Mouse (Mus musculus) gastrocnemius, postnatal 36 days (tissue): ENCODE measurements around the gene Spata25. TPM values are rescaled to one million over a fixed set of nuclear protein-coding genes. Genes with fewer than 3 reads are reported as not detected.
"Not testable (repeated sequence)": the region's sequence is repeated elsewhere in the genome, so short reads cannot be mapped to it uniquely, and the experiment has no call there.

Experiments
- DNase-seq, 2 experiments: peaks; one replicate each; pipeline ENCODE4 v3.0.0; 2022
- intact Hi-C: fragments of 180-260 bp; cut with DNase I; formaldehyde crosslinking; loops from one replicate; pipeline ENCODE4 v1.15.1; 2025
- total RNA-seq, 2 experiments: library from RNA; stranded (reverse); gene quantifications; 2 replicates each; pipeline ENCODE4 v1.2.3; 2021

The Spata25 gene
- total RNA-seq, 2 experiments from 2014 or later, result 0.36 TPM; not detected in 1

DNA sequence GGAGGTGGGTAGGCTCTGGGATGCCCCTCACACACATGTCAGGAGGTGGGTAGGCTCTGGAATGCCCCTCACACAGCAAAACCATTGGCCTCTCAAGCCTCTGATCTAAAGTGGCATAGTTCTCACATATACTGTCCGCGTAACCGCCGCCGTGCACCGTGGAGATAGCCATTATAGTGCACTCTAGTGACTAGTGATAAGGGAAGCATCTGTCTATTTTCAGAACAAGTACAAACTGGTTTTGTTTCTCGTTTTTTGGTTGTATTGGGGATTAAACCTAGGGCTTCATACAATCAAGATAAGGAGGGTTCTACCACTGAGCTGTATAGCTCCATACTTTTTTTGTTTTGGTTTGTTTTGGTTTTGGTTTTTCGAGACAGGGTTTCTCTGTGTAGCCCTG is 12.5 kb downstream of the Spata25 start:
- intact Hi-C loops, result no loop called here
- DNase-seq, result no peak

GRCm38 (mm10) chr2:164815348-164815747 is 13.0 kb downstream of the Spata25 start:
- intact Hi-C loops, result no loop called here

DNA sequence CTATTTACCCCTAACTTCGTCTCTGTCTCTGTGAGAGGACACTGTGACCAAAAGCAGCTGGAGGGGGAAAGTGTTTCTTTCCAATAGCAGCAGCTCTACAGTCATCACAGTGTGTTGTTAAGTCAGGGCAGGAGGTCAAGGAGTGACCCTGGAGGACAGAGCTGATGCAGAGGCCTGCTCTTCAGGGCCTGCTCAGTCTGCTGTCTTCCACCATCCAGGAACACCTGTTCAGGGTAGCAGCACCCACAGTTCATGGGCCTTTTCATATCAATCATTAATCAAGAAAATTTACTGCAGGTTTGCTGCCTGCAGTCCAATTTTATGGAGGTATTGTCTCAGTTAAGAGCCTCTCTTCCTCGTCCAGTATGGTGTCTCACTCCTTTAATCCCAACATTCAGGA is 14.8 kb downstream of the Spata25 start:
- intact Hi-C loops, result no loop called here
- no peak for DNase-seq

More at GRCm38 (mm10) chr2:164815348-164815747, 13.0 kb downstream of the Spata25 start:
- no peak for DNase-seq

DNA sequence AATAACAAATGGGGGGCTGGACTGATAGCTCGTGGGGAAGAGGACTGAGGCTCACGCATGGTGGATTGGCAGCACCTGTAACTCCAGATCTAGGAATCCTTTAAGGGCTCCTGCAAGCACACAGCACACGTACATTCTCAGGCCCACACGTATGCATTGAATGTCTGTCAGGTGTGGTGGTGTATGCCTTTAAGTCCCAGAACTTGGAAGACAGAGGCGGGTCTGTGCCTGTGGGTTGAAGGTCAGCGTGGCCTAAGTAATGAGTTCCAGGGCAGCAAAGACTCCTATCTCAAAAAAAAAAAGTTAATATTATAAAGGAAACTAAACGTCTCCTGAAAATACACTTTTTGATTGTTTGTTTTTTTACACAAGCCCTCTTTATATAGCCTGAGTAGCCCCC is 21.7 kb downstream of the Spata25 start:
- intact Hi-C loops, result no loop called here
- DNase-seq, result no peak

GRCm38 (mm10) chr2:164805332-164805718 is 23.0 kb downstream of the Spata25 start:
- DNase-seq, result no peak
- intact Hi-C loops, result no loop called here

GRCm38 (mm10) chr2:164804533-164805331 is 23.6 kb downstream of the Spata25 start, which contains the start of the genes Acot8 and Zswim3:
Gene Acot8 (minus strand): TSS chr2:164804882.
Gene Zswim3 (plus strand): TSS chr2:164805098.
- peak; percentile 94 to 99 for DNase-seq
- intact Hi-C loops, result no loop called here

- DNase-seq, result no peak
- intact Hi-C loops, result no loop called here
These were observed 24.4 kb downstream of the Spata25 start for GRCm38 (mm10) chr2:164803921-164804313.

DNA sequence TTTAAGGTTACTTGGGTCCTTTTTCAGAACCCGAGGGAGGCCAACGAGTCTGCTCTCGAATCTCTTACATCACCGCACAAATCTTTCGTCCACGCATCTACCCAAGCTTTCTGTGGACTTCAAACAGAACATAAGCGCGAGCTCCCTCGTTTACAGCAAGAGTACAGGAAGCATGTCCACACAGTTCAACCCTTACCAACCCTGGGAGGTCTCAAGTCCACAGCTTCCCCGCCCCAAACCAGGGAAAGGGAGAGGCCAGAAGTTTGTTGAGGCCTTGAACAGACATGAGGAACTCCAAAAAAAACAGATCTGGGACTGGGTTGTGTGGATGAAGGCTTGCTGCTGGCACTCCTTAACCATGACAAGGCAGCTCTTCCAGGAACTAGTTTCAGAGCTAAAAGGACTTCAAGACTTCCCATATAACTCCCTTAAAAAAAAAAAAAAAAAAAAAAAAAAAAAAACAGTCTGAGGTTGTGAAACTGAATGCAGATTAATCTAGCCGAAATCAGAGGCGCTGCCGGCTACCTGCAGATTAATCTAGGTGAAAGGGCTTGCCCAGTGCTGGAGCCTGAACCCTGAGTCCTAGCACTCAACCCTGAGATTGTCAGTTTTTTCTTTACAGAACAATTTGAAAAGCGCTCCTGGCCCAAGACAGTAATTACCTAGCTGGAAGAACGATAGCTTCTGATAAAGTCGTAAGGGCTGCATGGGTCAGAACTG is 25.0 kb downstream of the Spata25 start:
- DNase-seq, result no peak
- intact Hi-C loops, result no loop called here

DNA sequence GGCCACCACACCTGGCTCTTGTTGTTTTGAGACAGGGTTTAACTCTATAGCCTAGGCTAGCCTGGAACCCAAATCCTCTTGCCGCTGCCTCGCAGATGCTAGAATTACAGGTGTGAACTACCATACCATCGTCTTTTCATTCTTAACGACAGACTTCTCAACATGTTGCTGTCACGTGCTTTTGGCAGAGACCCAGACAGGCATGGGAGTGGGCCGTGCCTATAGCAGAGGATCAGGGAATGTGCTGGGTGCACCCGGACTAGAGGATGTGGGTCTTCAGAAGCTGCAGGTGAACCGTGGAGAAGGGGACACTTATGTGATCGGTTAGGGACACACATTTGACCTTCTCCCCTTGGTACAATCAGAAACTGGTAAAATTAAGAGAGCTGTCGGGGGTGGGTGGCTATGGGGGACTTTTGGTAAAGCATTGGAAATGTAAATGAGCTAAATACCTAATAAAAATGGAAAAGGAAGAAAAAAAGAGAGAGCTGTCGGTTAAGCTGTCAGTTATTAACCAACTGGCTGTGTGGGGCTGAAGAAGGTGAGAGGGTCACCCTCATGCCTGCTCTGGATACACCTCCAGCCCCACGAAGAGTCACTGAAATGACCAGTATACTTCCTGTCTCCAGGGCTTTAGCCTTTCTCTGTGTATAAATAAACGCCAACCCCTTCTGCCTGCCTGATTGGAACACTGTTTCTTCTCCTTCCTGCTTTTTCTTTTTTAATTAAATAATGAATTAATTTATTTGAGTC is 27.9 kb downstream of the Spata25 start:
- intact Hi-C loops, result no loop called here
- no peak for DNase-seq

DNA sequence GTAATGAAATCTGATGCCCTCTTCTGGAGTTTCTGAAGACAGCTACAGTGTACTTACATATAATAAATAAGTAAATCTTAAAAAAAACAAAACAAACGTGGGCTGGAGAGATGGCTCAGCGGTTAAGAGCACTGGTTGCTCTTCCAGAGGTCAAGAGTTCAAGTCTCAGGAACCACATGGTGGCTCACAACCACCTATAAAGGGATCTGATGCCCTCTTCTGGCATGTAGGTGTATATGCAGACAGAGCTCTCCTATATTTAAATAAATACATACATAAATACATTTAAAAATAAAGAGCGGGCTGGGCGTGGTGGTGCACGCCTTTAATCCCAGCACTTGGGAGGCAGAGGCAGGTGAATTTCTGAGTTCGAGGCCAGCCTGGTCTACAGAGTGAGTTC is 29.8 kb downstream of the Spata25 start:
- intact Hi-C loops, result loop anchor here (5.0 kb wide), 1 partner anchor 121 kb away; no protein-coding TSS in a partner anchor

GRCm38 (mm10) chr2:164795868-164796267 is 32.5 kb downstream of the Spata25 start:
- intact Hi-C loops, result loop anchor here (5.0 kb wide), 1 partner anchor 119 kb away; no protein-coding TSS in a partner anchor

More for the DNA sequence above, 29.8 kb downstream of the Spata25 start:
- not testable (repeated sequence) for DNase-seq

GRCm38 (mm10) chr2:164794293-164794692 is 34.0 kb downstream of the Spata25 start:
- intact Hi-C loops, result no loop called here
- DNase-seq, result peak; percentile 63 to 85

More at GRCm38 (mm10) chr2:164795868-164796267, 32.5 kb downstream of the Spata25 start:
- no peak for DNase-seq

DNA sequence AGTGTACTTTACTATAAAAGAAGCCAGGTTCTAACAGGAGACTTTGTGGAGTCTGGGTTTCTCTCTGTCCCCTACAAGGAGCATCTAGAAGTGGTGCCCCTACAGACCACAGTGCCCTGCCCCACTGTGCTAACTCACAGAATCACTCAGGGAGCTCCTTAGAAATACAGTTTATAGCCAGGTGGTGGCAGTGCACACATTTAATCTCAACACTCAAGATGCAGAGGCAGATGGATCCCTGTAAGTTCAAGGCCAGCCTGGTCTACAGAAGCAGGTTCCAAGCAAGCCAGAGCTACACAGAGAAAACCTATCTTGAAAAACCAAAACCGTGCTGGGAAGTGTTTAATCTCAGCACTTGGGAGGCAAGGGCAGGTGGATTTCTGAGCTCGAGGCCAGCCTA is 34.6 kb downstream of the Spata25 start:
- DNase-seq, result no peak
- intact Hi-C loops, result no loop called here

DNA sequence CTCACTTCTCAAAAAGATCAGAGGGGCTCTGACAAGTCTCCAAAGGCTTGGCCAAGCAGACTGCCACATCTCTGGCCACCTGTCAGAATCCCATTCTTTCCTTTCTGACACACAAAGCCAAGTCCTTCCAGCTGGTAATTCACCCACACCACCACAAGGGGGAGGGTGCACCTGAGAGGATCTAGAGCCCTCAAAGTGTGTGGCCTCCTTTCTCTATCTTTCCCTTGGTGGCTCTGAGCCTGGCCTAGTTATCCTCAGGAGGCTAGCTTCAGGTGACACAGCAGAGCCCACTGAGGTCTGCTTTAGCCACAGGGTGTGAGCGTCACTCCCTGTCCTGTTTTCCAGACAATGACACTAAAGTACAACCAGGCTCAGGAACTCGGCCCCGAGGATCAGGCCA is 35.1 kb downstream of the Spata25 start:
- no peak for DNase-seq
- intact Hi-C loops, result no loop called here

DNA sequence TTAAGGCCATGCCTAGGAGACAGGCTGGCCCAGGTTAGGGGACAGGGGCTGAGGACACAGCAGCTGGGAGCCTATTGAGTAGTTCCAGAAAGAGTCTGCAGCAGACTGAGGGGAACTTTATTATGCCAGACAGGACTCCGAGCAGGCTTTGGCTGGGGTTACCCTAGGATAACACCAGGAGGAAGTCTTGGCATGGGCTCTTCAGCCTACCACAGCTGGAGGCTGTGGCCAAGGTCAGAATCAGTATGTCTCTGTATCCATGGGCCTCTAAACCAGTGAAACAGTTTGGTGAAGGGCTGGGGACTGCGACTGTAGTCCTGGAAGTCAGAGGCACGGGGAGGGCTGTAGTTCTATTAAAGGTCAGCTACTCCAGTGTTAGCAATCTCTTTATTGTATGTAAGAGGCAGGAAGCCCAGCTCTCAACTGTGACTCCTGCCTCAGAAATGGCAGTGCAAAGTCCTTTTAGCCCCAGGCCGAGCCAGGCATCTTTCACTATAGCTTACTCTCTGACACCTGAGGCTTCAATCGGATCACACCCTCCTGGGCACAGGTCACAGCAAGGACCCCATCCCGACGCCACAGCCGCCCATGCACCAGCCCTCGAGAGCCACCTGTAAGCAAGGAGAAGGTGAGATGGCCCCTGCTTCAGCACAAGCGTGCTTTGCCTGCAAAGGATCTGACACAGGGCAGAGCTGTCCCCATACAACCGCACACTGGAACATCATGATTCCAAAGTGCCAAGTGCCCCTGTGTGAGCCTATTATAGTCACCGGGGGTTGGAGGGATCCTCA is 35.7 kb downstream of the Spata25 start:
- intact Hi-C loops, result no loop called here

GRCm38 (mm10) chr2:164791841-164792261 is 36.5 kb downstream of the Spata25 start:
- intact Hi-C loops, result no loop called here
- no peak for DNase-seq

More for the DNA sequence above, 35.7 kb downstream of the Spata25 start:
- DNase-seq, result no peak

DNA sequence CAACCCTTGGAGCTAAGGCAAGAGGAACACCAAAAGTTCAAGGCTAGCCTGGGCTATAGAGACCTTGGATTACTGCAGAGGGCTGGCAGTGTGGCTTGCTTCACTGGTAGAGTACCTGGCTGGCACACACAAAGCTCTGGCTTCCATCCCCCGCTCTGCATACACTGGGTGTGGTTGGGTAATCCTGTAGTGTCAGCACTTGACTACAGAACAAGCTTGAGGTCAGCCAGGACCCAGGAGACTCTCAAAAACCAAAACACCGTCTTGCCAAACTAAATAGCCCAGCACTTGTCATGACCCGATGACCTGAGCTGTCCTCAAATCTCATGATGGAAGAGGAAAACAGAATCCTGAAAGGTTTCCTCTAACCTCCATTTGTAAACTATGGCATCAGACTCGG is 37.9 kb downstream of the Spata25 start:
- DNase-seq, result peak in 1 of 2 experiments; percentile 34
- intact Hi-C loops, result no loop called here

GRCm38 (mm10) chr2:164788411-164788810 is 39.9 kb downstream of the Spata25 start:
- no peak for DNase-seq
- intact Hi-C loops, result no loop called here

- intact Hi-C loops, result no loop called here
- DNase-seq, result no peak
These were observed 40.6 kb downstream of the Spata25 start for GRCm38 (mm10) chr2:164787779-164788178.

GRCm38 (mm10) chr2:164787032-164787431 is 41.3 kb downstream of the Spata25 start:
- intact Hi-C loops, result no loop called here
- no peak for DNase-seq
